Mouse (Mus musculus) frontal cortex, adult 2 months (tissue): ENCODE results near the gene Nfkbil1. TPM values are rescaled to one million over a fixed set of nuclear protein-coding genes. Genes with fewer than 3 reads are reported as not detected.
"Not testable (repeated sequence)": the region's sequence is repeated elsewhere in the genome, so short reads cannot be mapped to it uniquely, and the experiment has no call there.

Experiments used
- DNase-seq, 2 experiments: peaks; one replicate each; pipeline ENCODE4 v3.0.0; 2022; ENCODE audit warnings: low spot score in 1 of 2; ENCODE audit errors: extremely low spot score in 1 of 2
- polyA plus RNA-seq: library from polyadenylated mRNA; depleted of rRNA; stranded (reverse); fragments of >200 nt; gene quantifications from 2 replicates; pipeline ENCODE4 v1.2.3, GENCODE M21; 2012

Gene Nfkbil1
- polyA plus RNA-seq, 1 experiment: 15.1 TPM

DNA sequence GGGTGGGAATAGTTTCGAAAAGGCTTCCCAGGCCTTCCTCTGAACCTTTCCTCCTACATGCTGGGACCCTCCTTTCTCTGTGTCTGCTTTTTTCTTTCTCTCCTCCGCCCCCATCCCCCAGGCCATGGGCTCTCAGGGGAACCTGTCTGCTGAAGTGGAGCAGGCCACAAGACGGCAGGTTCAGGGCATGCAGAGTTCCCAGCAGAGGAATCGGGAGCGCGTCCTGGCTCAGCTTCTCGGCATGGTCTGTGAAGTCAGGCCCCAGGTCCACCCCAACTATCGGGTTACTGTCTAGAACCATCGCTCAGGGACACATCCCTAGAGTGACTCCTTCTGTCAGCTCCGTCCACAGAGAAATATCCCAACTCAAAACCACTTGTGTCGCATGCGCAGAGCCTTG lies 1.9 kb upstream of the Nfkbil1 start:
- DNase-seq: no peak

- peak in 1 of 2 experiments; percentile 51 for DNase-seq
These were observed 1.4 kb upstream of the Nfkbil1 start for GRCm38 (mm10) chr17:35236996-35237395.

GRCm38 (mm10) chr17:35236390-35236746 lies 776 bp upstream of the Nfkbil1 start:
- peak; percentile 97 to 100 for DNase-seq

DNA sequence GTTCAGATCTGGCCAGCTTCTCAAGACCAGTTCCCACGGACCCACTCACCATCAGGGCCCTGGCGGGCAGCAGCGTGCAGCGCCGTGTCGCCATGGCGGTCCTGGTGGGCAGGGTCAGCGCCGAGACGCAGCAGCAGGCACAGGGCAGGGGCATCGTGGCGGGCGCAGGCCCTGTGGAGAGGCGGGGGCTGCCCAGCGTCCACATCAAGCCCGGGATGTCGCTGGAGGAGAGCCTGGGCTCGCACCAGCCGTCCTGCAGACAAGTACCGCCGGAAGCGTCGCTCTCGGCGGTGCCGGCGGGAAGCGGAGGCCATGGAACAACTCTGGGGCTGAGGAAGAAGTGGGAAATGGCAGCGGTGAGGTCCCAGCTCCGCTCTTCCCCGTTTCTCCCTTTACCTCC lies 689 bp downstream of the Nfkbil1 start:
- no peak for DNase-seq

DNA sequence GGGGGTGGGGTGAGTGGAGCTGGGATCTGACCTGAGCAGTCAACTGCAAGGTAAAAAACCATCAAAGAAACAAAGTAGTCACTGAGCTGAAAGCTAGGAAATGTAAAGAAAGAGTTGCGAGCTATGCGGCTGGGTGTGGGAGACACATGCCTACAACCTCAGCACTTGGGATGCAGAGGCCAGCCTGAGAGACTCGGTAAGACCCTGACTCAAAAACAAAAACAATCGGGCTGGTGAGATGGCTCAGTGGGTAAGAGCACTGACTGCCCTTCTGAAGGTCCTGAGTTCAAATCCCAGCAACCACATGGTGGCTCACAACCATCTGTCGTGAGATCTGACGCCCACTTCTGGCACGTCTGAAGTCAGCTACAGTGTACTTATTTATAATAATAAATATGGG lies 1.5 kb downstream of the Nfkbil1 start:
- not testable (repeated sequence) for DNase-seq

DNA sequence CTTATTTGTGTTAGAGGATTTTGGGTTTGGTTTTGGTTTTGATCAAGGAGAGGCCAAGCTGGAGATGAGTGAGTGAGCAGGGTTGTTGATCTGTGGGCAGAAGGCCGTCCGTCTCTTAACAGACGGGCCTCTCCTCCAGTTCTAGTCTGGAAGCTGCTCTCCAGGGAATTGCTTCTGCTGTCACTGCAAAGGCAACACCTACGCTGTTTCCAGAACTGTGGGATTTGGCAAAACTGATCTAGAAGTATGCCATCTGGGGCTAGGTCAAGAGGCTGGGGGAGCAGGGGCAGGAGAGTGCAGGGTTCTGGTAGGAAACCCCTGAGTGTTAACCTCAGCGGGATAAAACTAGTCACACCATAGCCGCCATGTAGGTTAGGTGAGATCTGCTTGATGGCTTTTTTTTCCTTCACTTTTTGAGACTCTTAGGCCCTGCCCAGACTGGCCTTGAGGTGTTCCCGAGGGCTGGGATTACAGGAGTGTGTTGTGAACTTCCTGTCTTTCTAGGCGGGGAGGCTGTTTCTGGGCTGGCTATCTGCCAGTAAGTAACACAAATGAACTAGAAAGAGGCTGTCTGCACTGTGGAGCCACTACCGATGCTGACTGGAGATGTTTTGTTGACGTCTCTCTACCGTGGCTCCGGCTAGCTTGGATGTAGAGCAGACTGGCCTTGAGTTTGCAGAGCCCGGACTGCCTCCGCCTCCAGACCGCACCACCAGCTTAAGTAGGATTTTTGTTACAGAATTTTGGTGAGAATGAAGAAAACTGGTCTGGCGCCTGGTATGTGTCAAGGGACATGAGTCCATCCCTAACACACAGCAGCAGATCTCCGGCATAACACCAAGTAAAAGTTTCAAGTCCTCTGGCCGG lies 2.2 kb downstream of the Nfkbil1 start, which contains the start of gene Atp6v1g2:
Atp6v1g2 (plus strand) TSS at position 547 of the 867 bp plus-strand sequence.
- no peak for DNase-seq

DNA sequence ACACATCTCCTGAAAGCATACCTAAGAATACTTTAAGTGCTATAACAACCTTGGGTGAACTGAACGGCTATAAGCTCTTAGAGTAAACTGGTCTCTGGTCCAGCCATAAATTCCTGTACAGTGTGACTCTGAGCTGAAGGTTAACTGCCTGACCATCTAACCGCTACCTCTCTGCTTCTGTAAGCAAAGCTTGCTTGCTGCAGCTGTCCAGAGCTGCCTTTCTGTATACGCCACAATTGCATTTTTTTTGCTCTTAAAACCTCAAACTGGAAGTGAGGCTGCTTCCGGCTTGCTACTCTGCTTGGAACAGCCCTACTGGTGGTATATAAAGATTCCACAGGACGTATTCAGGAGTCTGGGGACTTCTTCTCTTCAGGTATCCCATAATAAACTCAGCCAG lies 2.9 kb downstream of the Nfkbil1 start:
- no peak for DNase-seq

GRCm38 (mm10) chr17:35232043-35232442 lies 3.5 kb downstream of the Nfkbil1 start:
- peak in 1 of 2 experiments; percentile 92 for DNase-seq

DNA sequence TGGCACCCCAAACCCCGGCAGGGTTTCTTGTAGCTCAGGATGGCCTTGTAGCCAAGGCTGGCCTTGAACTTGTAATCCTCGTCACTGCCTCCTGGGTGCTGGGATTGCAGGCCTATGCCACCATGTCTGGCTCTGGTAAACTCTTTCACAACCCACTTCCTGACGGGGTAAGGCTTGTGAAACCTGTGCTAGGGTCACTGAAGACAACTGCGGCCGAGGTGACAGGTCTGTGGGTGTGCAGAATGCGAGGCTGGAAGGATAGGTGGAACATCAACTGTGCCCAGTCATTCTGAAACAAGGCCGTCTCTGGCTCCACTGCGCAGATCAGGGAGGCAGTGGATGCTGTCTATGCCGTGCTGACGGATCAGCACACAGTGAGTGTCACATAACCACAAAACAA lies 4.6 kb downstream of the Nfkbil1 start:
- no peak for DNase-seq

DNA sequence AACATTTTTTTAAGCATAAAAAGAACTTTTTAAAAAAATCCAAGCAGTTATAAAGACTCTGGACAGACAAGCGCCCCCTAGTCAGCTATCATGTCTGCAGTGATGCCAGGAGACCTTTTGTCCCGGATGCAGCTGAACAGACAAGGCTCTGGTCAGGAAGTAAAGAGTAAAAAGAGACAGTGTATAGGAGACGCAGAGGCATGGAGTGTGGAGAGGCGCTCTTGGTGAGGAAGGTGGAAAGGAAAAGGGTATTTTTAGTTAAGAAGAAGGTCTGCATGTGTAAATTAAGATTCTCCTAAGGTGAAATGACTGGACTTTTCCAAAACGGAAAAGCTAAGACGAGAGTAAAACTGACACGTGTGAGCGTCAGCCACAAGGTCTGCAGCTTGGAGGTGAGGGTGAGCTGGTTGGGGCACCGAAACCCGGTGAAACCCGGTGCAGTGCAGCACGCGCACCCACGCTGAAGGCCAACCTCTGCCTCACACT lies 9.0 kb downstream of the Nfkbil1 start:
- DNase-seq: no peak

DNA sequence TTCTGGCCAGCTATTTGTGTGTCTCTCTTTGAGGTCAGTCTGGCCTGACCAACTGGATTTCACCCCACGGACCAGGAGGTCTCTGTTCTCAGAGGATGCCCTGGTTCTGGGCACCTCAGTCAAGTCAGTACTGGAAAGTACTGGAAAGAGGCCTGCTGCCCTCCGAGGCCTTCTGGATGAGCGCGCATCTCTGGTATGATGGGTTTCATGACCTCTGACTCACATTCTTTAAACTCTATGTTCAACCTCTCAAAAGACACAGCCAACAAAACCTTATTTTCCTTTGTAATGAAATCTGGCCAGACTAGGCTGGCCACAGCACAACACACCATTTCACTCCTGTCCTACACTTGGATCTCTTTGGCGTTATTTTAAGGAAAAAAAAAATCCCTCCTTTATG lies 10.1 kb downstream of the Nfkbil1 start:
- no peak for DNase-seq

- DNase-seq: no peak
These were observed 11.0 kb downstream of the Nfkbil1 start for GRCm38 (mm10) chr17:35224641-35225040.

- DNase-seq: no peak
These were observed 13.3 kb downstream of the Nfkbil1 start for GRCm38 (mm10) chr17:35222299-35222698.

DNA sequence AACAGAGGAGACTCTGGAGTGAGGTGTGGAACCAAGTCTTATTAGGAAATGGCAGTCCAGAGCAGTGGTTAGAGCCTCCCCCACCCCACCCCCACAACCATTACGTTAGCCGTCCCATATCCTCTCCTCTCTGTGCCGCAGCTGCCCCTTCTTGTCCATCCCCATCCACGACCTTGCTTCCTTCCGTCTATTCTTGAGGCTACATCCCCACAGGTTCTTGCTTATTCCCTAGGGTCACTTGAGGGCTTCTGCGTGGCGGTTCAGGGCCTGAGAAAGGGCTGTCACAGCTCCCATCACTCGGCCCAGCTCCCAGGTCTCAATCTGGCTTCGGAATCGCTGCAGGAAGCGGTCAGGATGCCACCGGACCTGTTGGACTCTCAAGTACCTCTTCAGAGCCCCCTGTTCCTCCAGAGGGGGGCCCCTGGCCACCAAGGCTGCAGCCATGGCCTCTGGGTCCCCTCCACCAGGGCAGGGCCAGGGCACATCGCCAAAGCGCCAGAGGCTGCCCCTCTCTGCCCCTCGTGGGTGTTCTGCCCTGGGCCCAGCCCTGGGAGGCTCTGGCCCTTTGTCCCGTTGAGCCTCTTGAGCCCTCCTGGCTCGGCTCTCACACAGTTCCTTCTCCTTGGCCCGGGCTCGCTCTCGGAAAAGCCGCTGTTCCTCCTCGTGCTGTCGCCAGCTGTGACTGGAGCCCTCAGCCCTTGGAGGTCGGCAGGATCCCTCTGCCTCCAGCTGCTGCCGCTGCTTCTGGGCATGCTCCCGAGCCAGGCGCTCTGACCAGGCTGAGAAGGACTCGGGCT lies 15.2 kb downstream of the Nfkbil1 start, which contains the start of gene Gm16181:
Gm16181 (plus strand) TSS at position 679 of the 797 bp plus-strand sequence.
- no peak for DNase-seq

- no peak for DNase-seq
These were observed 16.0 kb downstream of the Nfkbil1 start for GRCm38 (mm10) chr17:35219601-35220041.

- DNase-seq: no peak
These were observed 16.9 kb downstream of the Nfkbil1 start for GRCm38 (mm10) chr17:35218516-35219193.

DNA sequence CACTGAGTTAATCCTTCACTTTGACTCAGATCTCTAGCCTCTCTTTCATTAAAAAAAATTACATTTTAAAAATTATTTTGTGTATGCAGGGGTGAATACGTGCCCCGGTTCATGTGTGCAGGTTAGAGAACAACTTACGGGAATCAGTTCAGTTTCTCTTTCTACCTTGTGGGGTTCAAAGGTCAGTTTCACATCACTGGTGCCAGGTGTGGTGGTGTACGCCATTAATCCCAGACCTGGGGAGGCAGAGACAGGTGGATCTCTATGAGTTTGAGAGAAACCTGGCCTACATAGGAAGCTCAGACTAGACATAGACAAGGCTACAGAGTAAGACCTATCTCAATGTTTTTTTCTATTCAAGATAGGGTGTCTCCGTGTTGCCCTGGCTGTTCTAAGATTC lies 22.5 kb downstream of the Nfkbil1 start:
- no peak for DNase-seq

- DNase-seq: no peak
These were observed 25.0 kb downstream of the Nfkbil1 start for GRCm38 (mm10) chr17:35210593-35210992.

GRCm38 (mm10) chr17:35209785-35210535 lies 25.6 kb downstream of the Nfkbil1 start:
- DNase-seq: no peak

DNA sequence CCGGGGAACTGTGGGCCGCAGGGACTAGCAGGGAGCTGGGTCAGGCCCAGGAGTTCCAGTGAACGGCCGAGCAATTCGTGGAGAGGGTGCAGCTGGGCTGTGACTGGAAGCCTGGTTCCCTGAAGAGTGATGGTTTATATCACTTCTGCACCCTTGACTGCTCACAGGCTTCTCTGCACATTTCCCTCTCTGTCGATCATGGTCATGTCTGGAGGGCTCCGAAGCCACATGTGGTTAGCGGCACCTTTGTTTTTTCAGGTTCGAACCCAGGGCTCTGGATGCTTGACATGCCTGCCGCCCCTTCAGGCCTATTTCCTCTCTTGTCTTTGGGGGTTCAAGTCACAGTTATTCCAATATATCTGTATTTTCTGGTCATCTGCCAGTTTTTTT lies 30.2 kb downstream of the Nfkbil1 start:
- no peak for DNase-seq
